Mouse (Mus musculus) layer of hippocampus, adult 18-20 months (tissue): ENCODE measurements at regions not wholly inside any gene's neighbourhood (a gene's known extent, or its start where the extent isn't known, plus 50 kb on each side); places are given as distances from the start of the nearest gene placed in this dataset.

Source experiments
- DNase-seq, 2 experiments: peaks; one replicate each; pipeline ENCODE4 v3.0.0; 2022; ENCODE audit warnings: low spot score in 2 of 2

DNA sequence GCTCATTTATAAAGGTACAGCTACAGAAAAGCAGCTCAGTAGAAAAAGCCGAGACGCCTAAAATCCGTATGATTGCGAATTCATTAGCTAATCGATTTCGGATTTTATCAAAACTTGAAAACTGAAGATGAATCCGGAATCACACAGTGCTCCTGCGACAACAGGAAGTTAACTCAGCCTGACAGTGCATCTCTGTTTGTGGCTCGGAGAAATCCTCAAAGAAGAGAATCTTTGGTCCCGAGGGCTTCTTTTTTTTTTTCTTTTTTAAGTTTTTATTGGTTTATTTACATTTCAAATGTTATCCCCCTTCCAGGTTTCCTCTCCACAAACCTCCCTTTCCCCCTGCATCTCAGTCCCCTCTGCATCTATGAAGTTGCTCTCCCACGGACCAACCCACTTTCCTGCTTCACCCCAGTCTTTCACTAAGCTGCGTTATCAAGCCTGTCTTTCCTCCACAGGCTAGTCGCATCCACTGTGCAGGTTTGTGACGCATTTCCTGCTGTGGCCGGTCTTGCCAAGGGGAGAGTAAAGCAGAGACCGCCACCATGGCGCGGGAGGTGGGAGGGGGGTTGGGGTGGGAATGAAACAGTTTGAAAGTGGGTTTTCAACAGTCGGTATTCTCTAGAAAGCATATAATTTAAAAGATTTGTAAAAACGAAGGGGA, 593.4 kb upstream of the Snrpn start:
- DNase-seq, result peak; percentile 40 to 54

DNA sequence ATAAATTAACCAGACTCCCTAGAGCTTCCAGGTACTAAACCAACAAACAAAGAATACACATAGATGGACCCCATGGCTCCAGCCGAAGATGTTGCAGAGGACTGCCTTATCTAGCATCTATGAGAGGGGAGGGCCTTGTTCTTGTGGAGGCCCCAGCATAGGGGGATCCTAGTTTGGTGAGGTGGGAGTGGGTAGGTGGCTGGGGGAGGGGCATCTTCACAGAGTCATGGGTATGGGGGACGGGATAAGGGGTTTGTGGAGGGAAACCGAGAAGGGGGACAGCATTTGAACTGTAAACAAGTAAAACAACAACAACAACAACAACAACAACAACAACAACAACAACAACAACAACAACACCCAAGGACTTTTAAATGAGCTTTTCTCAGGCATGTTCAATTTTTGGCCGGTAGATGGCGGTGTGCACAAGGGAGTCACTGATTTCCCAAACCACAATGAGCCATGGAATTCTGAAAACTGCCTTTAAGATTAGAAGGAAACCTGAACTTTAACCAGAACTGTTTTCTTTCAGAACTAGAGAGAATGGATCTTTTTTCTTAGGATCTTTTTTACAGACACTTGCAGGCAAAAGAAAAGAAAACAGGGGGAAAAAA, 588.2 kb upstream of the Snrpn start:
- peak in 1 of 2 experiments; percentile 11 for DNase-seq
